Mouse (Mus musculus): ENCODE measurements around the gene Dnaja3.
A peak's percentile ranks its signal among the peaks of the same experiment; 100 is the strongest.

The Dnaja3 gene

DNA sequence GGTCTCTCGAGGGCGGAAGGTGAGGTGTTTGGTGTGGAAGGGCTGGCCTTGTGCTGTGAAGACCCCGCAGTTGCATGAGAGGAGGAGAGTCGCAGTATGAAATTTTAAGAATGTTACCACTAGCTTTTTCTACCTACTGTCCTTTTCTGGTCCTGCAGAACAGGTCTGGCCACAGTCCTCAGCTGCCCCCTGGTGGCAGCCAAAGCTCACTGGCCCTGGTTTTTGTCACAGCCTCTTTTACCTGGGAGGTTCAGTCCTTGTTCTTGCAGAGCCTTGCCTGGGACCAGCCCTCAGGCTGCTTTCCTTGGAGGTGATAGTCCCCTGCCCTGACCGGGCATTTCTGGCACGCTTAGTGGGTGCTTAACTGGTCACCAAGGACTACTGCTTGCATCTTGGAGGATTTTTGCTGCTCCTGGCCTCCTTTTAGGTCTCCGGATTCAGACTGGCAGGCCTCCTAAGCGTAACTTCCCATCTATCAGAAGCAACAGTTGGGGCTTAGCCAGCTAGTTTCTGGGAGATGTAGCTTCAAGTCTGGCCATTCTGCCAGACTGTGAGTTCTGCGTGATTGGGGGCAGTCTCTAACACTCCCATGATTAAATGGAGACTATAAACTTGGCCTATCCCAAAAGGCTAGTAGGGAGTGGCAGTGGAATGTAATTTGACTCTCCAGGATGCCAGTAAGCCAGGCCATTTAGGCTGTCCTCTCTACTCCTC, 31.8 kb upstream of the Dnaja3 start:
- DNase-seq (ENCODE audit: low spot score), result peak; percentile 44

DNA sequence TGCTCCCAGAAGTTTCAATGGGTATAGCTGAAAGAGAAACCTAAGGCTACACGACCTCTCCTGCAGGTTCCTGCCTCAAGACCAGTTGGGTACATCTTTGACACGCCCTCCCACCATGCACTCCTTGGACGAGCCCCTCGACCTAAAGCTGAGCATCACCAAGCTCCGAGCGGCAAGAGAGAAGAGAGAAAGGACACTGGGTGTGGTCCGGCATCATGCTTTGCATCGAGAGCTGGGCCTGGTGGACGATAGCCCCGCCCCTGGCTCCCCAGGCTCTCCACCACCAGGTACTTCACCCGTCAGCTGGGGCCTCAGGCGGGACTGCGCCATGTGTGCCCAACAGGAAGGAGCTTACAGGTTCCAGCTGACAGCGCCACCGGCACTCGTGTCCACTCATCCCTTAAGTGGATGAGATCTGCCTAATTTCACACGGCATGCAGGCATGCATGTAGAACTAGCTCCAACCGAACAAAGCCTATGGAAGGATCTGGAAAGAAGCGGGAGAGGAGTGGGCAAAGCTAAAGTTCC, 31.2 kb upstream of the Dnaja3 start:
- no peak for DNase-seq (ENCODE audit: low spot score)

DNA sequence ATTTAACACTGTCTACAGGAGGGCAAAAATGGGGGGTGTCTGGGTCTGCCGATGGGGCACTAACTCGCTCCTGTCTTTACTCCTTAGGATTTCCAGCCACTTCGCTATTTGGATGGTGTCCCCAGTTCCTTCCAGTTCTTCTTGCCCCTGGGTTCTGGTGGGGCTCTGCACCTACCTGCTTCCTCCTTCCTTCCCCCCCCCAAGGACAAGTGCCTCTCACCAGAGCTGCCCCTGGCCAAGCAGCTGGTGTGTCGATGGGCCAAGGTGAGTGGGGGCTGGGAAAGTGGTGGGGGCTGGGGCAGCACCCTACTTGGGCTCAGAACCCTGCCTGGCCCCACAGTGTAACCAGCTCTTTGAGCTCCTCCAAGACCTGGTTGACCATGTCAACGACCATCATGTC, 28.6 kb upstream of the Dnaja3 start:
- no peak for DNase-seq (ENCODE audit: low spot score)

DNA sequence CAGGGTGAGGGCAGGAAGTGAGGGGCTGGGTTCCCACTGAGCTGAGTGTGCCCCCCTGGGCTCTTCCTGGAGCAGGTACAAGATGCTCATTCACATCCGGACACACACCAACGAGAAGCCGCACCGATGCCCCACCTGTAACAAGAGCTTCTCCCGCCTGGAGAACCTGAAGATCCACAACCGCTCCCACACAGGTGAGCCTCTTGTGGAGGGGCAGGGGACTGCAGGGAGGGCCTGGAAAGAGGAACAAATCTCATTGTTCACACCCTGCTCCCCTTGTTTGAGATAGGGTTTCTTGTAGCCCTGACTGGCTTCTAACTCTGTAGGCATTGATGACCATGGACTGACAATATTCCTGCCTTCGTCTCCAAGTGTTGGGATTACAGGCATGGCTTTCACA, 28.1 kb upstream of the Dnaja3 start:
- DNase-seq (ENCODE audit: low spot score), result no peak

DNA sequence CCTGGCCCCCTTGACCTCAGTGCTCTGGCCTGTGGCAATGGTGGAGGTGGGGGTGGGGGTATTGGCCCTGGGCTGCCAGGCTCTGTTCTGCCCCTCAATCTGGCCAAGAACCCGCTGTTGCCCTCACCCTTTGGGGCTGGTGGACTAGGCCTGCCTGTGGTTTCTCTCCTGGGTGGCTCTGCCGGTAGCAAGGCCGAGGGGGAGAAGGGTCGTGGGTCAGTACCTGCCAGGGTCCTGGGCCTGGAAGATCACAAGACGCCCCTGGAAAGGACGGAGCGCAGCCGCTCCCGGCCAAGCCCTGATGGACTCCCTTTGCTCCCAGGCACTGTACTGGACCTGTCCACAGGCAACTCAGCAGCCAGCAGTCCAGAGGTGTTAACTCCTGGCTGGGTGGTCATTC, 26.1 kb upstream of the Dnaja3 start:
- DNase-seq (ENCODE audit: low spot score), result no peak

DNA sequence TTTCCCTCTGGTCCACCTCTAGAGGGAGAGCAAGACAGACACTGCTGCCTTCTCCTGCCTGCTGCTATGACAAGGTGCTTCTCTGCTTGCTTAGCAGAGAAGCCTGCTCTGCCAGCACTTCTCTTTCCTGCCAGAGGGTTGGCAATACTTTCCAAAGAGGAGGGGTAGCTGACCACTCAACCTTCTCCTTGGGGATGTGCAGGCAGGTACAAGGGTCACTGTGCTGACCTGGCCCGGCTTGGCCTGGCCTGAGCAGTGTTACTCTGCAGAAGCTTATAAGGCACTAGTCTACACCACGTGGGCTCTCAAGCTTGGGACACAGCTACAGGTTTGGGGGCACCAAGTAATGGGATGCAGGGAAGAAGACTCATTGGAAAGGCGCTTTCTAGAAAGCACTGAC, 25.1 kb upstream of the Dnaja3 start:
- no peak for DNase-seq (ENCODE audit: low spot score)

DNA sequence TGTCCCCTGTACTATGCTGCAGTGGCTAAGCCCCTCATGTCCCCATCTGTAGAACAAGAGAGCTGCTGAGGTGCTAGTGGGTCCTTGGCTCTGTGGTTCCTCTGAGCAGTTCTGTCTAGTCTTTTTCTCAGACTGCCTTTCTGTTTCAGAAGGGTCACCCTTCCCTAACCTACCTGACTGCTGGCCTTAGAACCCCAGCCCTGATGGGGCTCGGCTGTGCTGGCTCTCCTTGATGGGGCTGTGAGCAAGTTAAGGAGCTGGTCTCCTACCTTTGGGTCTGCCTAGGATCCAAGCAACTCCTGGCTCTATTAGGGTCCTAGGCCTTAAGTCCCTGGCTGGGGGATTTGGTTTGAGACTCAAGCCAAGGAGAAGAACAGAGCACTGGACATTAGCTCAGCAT, 24.5 kb upstream of the Dnaja3 start:
- DNase-seq (ENCODE audit: low spot score), result no peak

DNA sequence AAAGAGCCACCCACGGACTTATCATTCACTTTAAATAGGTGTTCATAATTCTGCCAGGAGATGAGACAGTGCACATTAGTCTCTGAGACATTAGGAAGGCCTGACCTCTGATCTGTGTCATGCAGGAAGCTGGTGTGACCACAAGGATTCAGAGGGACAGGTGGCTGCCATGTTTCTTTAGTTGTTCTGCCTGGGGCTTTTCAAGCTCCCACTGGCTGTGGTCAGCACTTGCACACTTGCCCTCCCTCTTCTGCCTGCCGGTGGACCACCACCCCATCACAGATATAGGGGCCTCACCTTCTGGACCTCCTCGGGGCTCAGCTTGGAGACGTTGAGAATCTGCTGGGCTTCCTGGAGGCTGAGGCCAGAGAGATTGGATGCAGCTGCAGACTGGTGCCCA, 23.0 kb upstream of the Dnaja3 start:
- no peak for DNase-seq (ENCODE audit: low spot score)

DNA sequence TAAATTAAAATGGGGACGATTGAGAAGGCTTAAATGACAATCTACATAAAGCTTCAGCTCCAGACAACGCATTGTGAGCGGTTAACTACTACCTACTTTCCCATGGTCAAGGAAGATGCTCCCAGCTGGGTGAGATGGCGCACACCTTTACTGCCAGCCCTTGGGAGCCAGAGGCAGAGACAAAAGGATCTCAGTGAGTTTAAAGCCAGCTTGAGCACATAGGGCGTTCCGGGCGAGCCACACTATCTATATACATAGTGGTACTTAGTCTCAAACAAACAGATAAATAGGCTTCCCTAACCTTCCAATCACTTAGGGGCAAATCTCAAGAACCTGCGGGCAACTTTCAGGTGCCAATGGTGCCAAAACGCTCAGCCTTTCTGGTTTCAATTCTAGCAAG, 15.7 kb upstream of the Dnaja3 start:
- DNase-seq (ENCODE audit: low spot score), result no peak

DNA sequence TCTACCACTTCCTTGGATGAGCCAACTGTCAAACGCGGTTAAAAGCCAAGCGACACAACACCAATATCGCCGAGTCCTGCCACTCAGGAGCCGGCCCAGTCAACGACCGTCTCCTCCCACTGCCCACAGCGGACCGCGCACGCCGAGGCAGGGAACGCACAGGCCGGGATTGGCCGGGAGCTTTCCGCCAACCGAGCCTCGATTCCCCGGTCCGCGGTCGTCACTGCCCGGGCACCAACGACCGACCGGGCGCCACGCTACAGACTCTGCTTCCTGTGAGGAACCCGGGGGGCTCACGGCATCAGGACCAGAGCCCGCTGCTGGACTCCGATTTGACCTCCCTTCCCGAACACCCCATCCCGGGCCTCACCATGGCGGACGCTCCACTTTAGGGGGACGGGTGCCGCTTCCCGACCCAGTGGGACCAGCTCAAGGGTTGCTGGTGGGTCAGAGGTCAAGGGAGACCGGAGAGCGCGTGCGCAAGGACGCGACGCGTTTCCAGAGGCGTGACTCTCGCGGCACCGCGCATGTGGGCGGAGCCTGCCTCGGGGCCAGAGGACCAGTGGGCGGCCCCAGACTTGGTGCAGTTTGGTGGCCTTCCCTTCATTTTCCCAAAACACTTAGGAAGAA, 15.2 kb upstream of the Dnaja3 start, which contains the start of gene Pam16:
Gene Pam16 (minus strand): TSS at position 508 of the 630 bp plus-strand sequence.
- peak; percentile 90 for DNase-seq (ENCODE audit: low spot score)

DNA sequence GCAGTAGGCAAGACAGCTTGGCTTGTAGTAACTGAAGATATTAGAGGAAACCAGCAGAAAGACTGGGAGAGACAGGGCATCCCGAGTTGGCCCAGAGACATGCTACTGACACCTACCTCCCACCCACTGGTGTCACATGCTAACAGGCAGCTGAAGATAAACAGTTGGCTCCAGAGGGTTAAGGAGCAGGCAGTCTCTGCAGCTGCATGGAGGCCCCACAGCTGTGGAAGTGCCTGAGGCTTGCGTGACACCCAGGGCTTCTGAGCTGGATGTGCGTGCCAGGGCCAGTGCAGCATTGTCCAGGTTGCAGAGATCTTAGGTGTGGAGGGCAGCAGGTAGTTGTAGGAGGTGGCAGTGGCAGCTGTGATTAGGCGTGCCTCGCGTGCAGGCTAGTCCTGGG, 12.7 kb upstream of the Dnaja3 start:
- DNase-seq (ENCODE audit: low spot score), result no peak

DNA sequence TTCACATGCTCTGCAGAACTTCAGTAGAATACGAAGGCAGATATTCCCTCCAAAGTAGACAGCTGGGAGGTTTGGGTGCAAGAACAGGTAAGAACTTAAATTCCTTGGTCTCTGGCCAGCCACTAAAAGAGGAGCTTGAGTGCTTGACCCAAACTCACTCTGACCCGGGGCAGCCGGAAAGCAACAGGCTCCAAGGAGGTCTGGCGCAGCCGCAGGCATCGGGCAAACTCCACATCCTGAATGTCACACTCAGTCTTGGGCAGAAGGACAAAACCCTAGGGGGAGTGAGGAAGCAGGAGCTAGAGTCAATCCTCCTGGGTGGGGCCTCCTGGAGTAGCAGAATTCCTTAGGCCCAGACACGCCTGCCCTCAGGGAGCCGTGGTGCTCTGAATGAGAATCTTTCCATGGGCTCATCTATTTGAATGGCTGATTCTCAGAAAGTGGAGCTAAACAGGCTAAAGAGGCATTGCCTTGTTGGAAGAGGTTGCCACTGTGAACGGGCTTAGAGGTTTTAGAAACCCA, 10.8 kb upstream of the Dnaja3 start:
- no peak for DNase-seq (ENCODE audit: low spot score)

DNA sequence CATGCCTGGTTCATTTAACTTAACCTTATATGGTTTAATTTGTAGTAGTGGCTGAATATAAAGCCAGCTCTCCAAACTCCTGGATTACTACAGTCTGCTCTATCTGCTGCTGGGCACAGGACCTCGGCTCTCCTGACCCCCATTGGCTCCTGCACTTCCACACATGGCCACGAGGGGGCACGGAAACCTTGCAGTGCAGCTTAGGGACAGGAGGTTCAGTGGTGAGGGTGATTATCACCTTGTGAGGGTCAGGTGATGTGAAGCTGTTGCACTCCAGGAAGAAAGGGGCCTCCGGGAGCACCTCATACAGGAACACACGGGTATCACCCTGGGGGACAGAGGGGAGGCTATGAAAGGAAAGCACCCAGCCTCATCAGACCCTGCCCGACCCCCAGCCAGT, 9.8 kb upstream of the Dnaja3 start:
- DNase-seq (ENCODE audit: low spot score), result peak; percentile 67

DNA sequence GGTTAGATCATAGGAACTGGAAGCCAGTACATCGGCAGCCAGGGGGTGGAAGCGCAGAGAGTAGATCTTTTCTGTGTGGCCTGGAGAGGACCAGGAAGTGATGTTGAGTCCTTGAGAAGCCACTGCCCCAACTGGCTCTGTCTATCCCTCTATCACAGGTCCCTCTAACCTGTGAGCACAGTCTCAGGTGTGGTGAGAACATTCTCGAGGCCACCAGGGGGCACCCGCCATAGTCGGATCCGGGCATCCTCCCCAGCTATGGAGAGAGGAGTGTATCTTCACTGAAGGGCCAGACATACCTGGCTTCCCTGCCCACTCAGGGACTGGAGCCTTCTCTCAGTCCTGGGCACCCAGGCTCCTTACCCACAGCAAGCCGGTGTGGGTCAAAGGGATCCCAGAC, 7.7 kb upstream of the Dnaja3 start:
- no peak for DNase-seq (ENCODE audit: low spot score)

DNA sequence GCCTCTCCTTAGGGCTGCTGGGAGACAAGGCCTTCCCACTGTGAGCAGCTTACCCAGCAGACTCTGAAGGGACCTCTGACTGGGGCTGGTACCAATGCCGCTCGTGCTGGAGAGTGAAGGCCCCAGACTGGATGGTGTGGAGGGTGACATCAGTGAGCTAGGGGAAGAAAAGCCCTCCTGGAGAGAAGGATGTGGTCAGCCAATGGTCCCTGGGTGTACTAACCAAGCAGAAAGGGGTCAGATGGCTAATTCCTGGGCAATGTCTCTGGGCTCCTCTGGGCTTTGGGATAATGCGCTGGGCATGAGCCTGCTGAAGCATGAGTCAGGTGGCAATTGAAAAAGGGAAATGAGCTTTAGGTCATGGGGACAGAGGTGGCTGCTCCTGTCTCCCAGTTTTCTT, 6.1 kb upstream of the Dnaja3 start:
- no peak for DNase-seq (ENCODE audit: low spot score)

DNA sequence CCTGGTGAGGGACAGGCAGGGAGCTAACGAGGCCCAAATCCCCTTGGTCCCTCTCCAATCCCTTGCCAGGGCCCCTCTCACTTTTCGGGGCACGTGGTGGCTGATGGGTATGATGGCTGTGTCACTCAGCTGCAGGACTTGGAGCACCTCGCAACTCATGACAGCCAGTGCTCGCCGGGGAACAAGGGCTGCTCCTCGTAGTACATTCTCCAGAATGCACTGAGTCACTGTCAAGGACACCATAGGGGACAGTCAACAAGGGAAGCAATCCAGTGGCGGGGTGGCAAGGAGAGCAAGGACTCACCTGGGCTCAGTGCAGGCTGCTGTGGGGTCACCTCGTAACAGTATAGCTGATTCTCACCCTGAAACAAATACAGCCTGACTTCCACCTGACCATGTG, 5.1 kb upstream of the Dnaja3 start:
- DNase-seq (ENCODE audit: low spot score), result no peak

DNA sequence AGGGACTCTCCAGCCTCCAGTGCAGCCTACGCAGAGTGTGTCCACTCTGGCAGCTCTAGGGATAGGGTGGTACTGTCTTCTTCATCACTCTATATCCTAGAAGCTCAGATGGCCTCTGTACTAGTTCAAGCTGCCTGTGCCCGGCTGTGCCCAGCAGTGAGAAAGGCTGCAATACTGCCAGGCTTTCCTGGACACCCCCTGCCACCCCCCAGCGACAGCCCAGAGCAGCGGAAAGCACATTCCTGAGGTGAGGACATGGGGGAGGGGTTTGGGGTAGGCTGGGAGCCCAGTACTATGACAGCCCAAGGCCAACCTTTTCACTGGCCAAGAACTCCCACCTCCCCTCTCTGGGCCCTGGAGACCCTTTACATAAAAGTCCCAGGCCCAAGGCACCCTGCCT, 4.0 kb upstream of the Dnaja3 start:
- no peak for DNase-seq (ENCODE audit: low spot score)

DNA sequence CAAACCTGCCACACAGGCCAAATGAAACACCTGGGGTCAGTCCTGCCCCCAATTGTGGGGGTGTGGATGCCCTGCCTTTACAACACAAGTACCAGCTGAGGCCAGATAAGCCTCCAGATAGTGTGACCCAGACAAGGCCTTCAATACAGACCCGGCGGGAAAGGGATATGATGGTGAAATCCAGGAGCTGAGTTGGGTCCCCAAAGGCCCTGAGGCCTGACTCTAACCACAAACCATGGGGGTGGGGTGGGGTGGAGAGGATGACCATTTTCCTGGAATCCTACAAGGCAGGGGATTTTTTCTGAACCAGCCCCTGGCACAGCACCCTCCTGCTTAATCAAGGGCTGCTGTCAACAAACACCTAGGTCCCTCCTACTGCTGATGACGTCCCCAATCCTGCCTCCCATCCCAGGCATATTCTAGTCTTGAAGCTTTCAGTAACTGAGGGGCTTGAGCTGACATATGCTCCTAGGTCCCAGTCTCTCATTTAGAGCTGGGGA, 848 bp upstream of the Dnaja3 start:
- no peak for DNase-seq (ENCODE audit: low spot score)

DNA sequence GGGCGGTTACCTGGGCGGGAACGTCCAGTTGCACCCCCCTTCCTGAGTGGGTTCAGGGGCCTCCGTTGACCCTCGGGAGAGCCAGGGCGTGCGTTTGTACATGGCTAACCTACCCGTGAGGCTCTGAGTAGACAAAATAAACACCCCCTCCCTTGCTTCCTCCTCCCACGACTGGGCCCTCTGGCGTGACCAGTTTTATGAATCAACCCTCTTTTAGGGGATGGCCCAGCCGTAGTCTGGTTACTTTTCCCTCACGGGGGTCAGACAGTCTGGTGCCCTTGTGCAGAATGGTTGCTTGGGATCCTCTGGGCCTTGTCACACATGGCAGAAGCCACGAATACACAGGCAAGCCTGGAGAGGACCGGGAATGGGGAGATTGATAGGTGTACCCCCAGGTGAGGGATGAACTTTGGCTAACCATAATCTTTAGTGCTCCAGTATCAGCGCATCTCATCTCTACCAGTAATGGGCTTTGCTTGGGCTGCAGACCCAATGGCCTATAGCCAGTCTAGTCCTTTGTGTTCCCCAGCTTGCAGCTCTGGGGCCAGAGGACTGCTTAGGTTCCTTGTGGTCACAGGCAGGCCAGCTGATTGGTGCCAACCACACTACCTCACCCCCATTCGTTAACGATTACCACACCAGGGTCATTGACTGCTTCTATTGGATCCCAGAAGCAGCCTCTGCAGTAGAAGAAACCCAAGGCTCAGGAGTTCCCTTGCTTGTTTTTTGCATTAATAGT, 647 bp downstream of the Dnaja3 start:
- DNase-seq (ENCODE audit: low spot score), result peak; percentile 24

DNA sequence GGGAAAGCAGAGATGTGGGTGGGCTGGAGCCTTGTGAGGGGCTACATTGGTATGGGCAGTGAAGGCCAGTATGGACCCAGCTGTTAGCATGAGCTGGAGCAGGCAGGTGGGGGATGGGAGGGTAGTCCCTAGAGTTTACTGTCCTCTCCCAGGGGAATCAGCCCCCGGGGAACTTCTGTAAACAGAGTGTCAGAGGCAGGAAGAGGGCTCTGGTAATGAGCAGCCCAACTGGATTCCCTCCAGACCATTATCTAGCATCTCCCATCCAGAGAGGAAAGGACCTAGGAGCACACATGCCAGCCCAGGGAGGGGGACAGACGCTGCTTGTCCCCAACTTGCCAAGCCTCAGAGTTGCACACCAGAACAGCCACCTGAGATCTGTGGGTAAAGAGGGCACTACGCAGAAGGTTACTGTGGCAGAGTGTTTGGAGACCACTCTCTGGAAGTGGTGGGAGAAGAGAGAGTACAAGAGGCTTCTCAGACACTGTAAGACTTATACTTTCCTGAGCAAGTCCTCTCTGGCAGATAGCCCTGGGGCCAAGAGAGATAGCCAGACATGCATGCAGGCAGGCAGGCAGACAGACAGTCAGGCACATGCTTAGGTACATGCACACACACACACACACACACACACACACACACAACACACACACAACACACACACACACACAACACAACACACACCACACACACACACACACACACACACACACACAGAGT, 1.5 kb downstream of the Dnaja3 start:
- DNase-seq (ENCODE audit: low spot score), result no peak

DNA sequence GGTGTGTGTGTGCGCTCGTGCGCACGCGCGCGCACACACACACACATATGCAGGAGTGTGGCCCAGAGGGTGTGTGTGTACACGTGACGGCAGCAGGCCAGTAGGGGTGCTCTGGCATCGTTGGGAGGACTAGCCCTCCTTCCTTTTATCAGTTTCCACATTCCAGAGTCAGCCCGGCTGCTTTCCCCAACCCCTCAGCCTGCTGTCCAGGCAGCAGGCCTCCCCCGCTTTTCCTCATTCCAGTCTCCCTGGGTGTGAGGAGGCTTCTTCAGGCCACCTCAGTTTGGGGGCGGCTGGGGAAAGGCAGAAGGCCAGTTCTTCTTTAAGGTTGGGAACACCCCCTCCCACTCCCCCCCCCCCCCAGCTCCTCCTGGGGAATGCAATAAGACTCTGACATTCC, 2.4 kb downstream of the Dnaja3 start:
- DNase-seq (ENCODE audit: low spot score), result peak; percentile 84

DNA sequence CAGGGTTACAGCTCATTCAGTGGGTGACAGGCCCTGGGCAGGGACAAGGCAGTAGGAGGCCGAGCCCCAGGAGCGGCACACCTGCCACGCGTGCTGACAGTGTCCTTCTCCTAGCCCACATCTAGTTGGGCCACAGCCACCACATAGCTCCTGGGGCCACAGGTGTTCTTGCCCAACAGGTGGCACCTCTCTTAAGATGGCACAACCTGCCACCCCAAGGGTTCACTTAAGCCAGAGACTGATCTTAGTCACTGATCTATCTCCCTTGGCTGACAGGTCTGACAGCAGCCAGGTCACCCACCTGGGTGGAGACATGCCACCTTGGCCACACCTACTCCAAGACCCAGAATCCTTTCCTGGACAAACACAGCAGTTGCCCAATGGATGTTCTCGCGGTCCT, 3.1 kb downstream of the Dnaja3 start:
- no peak for DNase-seq (ENCODE audit: low spot score)
